Mouse (Mus musculus) frontal cortex, postnatal 25 days (tissue): ENCODE measurements around the gene Snrpa1.

Source experiments
- DNase-seq, 2 experiments: peaks; one replicate each; pipeline ENCODE4 v3.0.0; 2022; ENCODE audit warnings: low spot score in 2 of 2

Gene Snrpa1

DNA sequence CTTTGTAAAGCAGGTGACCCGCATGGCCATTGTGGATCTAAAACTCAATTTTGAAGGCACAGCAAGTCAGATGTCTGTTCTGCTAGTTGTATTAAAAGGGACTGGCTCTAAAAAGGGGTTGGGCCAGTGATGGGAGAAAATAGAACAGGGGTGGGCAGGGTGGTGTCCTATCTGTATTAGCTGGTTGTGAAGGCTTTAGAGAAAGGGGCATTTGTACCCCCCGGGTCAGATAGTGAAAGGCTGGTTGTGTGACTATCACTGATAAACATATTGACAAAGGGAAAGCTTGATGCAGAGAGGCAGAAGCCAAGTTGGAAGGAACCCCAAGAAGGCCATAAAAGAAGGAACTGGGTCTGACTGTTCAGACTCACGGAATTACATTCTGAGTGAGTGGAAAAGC lies 54.8 kb downstream of the Snrpa1 start:
- DNase-seq: no peak

DNA sequence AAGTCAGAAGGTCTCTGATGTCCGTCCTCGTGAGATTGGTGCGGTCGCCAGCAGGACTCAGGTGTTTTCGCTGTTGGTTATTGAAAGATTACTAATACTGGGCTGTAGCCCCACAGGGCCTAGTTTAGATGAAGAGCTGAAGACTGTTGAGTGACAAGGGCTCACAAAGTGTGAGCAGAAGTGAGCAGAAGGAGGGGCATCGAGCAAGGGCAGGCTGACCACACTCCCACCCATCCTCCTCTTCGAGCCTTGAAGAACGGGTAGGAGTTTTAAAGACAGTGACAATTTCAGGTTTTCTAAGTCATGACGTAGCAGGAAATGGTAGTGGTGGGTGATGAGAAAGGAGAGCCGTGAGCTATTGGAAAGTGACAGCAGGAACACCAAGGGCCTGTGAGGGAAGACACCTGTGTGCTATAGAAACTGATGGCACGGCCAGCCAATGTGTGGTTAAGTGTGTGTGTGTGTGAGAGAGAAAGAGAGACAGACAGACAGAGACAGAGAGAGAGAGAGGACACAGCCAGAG lies 57.1 kb downstream of the Snrpa1 start:
- no peak for DNase-seq

GRCm38 (mm10) chr7:66116906-66117482 lies 58.2 kb downstream of the Snrpa1 start:
- no peak for DNase-seq

- no peak for DNase-seq
These were observed 59.2 kb downstream of the Snrpa1 start for GRCm38 (mm10) chr7:66118046-66118445.

GRCm38 (mm10) chr7:66118796-66119195 lies 60.0 kb downstream of the Snrpa1 start:
- no peak for DNase-seq

DNA sequence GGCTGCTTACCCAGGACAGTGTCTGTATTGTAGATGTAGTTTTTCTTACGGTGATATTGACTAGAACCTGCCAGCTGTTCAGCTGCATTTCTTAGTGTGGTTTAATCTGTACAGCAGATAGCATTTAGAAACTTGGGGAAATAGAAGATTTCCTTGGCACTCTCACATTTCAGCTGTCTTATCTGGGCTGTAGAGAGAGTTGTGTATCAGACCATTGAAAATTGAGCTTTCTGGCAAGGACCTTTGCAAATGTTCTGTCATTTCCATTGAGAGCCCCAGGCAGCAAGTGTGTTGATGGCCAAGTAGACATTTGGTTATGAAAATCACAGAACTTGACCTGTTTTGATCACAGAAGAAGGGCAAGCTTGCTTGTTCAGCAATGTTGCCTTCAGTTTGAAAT lies 61.3 kb downstream of the Snrpa1 start:
- DNase-seq: no peak

- no peak for DNase-seq
These were observed 62.0 kb downstream of the Snrpa1 start for GRCm38 (mm10) chr7:66120702-66121396.
